Mouse (Mus musculus): ENCODE measurements around the gene Tmem91. TPM values are rescaled to one million over a fixed set of nuclear protein-coding genes. Genes with fewer than 3 reads are reported as not detected.

The Tmem91 gene
- polyA plus RNA-seq, 1 experiment from 2014 or later, result 2.2 TPM

GRCm38 (mm10) chr7:25709961-25710360 lies 35.0 kb upstream of the Tmem91 start:
- Histone ChIP-seq H3K27ac (peak overlapping the region; percentile 74), H3K4me3 (peak overlapping the region; percentile 20), H3K27me3 (ENCODE audit: poor library complexity, severe bottlenecking) (peaks cover 13% of the 10 kb centered on the region), H3K4me1 (peaks cover 55% of the 10 kb centered on the region), H3K9me3 (no peaks in the 10 kb centered on the region), H3K36me3 (replicated peaks) (peaks cover 34% of the 10 kb centered on the region)
- 16% methylated on average over 12 of the region's 12 CpGs for WGBS
- no peak for DNase-seq (ENCODE audit: extremely low spot score, low spot score)

DNA sequence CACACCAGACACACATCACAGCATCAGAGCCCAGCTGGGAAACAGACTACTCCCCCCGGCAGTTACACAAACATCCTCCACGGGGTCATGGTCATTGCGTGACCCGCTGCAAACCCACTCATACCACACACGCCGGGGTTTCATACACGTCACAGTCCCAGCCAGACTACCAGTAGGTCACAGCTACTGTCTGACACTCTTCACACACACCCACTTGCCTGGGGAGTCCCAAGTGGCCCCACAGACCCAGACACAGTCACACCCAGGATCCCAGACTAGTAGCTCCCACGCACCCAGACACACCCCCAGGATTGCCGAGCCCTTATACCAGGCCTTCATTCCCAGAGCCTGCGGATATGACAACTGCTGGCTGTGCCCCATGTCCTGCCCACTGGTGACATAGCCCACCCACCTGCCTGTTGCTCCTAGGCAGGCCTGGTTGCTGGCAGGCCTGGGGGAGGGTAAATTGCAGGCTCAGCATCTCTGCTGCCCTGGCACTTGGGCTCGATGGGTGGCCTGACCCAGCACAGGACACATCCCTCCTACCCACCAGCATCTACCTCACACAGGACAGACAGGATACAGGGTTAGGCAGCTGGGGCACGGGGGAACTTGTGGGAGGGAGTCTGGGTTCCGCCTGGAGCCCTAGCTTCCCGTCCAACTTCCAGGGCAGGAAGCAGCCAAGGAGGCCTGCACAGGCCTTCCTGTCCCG lies 32.8 kb upstream of the Tmem91 start:
- Histone ChIP-seq H3K36me3 (replicated peaks) (peaks cover 11% of the 10 kb centered on the region), H3K9me3 (no peaks in the 10 kb centered on the region), H3K4me1 (peaks cover 67% of the 10 kb centered on the region), H3K4me3 (no peak overlapping the region), H3K27ac (peak overlapping the region; percentile 42; the same call in 1 of the 2 replicates), H3K27me3 (ENCODE audit: poor library complexity, severe bottlenecking) (peaks cover 31% of the 10 kb centered on the region)
- WGBS, result 68% methylated on average over 15 of the region's 15 CpGs
- no peak for DNase-seq (ENCODE audit: extremely low spot score, low spot score)

GRCm38 (mm10) chr7:25706578-25707170 lies 31.7 kb upstream of the Tmem91 start:
- Histone ChIP-seq H3K4me3 (no peak overlapping the region), H3K36me3 (replicated peaks) (peaks cover 1% of the 10 kb centered on the region; the same call in 1 of the 2 replicates), H3K9me3 (peaks cover 8% of the 10 kb centered on the region), H3K4me1 (peaks cover 57% of the 10 kb centered on the region), H3K27me3 (ENCODE audit: poor library complexity, severe bottlenecking) (peaks cover 31% of the 10 kb centered on the region), H3K27ac (no peak overlapping the region)
- no peak for DNase-seq (ENCODE audit: extremely low spot score, low spot score)
- WGBS, result 65% methylated on average over 7 of the region's 7 CpGs

DNA sequence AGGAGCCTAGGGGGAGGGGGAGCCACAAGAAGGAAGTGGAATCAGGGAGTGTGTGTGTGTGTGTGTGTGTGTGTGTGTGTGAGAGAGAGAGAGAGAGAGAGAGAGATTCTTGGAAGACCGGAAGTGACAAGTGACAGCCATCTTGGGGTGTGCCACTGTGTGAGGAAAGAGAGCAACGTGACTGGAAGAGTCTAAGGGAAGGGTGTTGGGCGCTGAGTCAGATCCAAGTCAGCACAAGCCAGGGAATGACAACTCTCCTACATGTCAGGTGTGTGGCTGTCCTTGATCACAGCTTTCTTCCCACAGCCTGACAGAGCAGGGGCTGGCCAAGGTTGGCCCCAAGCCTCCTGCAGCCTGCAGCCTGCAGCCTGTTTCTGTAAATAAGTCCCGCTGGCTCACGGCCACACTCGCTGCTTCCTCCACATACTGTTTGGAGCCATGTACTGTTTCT lies 30.9 kb upstream of the Tmem91 start:
- no peak overlapping the region for H3K27ac ChIP-seq
- H3K36me3 ChIP-seq (replicated peaks), result no peaks in the 10 kb centered on the region
- H3K4me3 ChIP-seq, result no peak overlapping the region
- H3K9me3 ChIP-seq, result peaks cover 13% of the 10 kb centered on the region
- 68% methylated on average over 6 of the region's 6 CpGs for WGBS
- H3K4me1 ChIP-seq, result peaks cover 49% of the 10 kb centered on the region
- peaks cover 31% of the 10 kb centered on the region for H3K27me3 ChIP-seq (ENCODE audit: poor library complexity, severe bottlenecking)
- no peak for DNase-seq (ENCODE audit: extremely low spot score, low spot score)

- 4% methylated on average over 37 of the region's 37 CpGs for WGBS
- Histone ChIP-seq H3K9me3 (peaks cover 21% of the 10 kb centered on the region), H3K27me3 (ENCODE audit: poor library complexity, severe bottlenecking) (peaks cover 31% of the 10 kb centered on the region), H3K27ac (0 out of 2 replicates have a peak overlapping the region, but pooled peaks have one; percentile 25), H3K4me3 (peak overlapping the region; percentile 55), H3K36me3 (replicated peaks) (no peaks in the 10 kb centered on the region), H3K4me1 (peaks cover 39% of the 10 kb centered on the region)
- DNase-seq (ENCODE audit: extremely low spot score, low spot score), result no peak
Observed at GRCm38 (mm10) chr7:25704716-25705364, 29.9 kb upstream of the Tmem91 start.

DNA sequence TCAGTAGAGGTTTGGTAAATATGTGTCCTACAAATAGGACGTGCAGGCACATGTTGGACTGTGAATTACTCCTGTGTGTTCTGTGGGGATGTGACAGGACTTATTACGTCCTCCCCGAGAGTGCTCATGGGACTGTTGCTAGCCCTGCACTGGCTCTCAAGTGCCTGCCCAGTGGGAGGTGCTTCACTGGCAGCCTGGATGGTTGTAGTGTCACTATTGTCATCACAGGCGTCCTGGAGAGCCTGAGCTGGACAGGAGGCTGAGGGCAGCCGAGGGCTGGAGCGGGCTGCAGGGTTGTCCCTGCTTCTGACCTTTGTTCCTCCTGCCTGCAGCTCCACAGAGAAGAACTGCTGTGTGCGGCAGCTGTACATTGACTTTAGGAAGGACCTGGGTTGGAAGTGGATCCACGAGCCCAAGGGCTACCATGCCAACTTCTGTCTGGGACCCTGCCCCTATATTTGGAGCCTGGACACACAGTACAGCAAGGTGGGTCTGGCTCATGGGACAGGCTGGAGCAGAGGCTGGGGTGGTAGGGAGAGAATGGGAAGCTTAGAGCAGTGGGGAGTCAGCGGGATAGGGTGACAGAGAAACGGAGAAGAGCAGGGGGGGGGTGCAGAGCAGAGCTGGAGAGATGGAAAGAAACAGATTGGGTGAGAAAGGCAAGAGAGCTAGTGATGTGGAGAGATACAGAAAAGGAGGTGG lies 29.0 kb upstream of the Tmem91 start:
- 17% methylated on average over 10 of the region's 10 CpGs for WGBS
- Histone ChIP-seq H3K4me1 (peaks cover 35% of the 10 kb centered on the region), H3K27me3 (ENCODE audit: poor library complexity, severe bottlenecking) (peaks cover 31% of the 10 kb centered on the region), H3K36me3 (replicated peaks) (no peaks in the 10 kb centered on the region), H3K9me3 (peaks cover 24% of the 10 kb centered on the region), H3K4me3 (peak overlapping the region; percentile 55), H3K27ac (no peak overlapping the region)
- DNase-seq (ENCODE audit: extremely low spot score, low spot score), result no peak

GRCm38 (mm10) chr7:25702350-25702749 lies 27.4 kb upstream of the Tmem91 start:
- peaks cover 23% of the 10 kb centered on the region for H3K4me1 ChIP-seq
- H3K4me3 ChIP-seq, result no peak overlapping the region
- DNase-seq (ENCODE audit: extremely low spot score, low spot score), result no peak
- H3K9me3 ChIP-seq, result peaks cover 24% of the 10 kb centered on the region
- peaks cover 31% of the 10 kb centered on the region for H3K27me3 ChIP-seq (ENCODE audit: poor library complexity, severe bottlenecking)
- H3K36me3 ChIP-seq (replicated peaks), result no peaks in the 10 kb centered on the region
- no peak overlapping the region for H3K27ac ChIP-seq
- 97% methylated on average over 2 of the region's 2 CpGs for WGBS

- H3K27me3 ChIP-seq (ENCODE audit: poor library complexity, severe bottlenecking), result peaks cover 26% of the 10 kb centered on the region
- H3K36me3 ChIP-seq (replicated peaks), result no peaks in the 10 kb centered on the region
- no peak overlapping the region for H3K27ac ChIP-seq
- peaks cover 24% of the 10 kb centered on the region for H3K9me3 ChIP-seq
- DNase-seq (ENCODE audit: extremely low spot score, low spot score), result no peak
- H3K4me3 ChIP-seq, result no peak overlapping the region
- peaks cover 17% of the 10 kb centered on the region for H3K4me1 ChIP-seq
- 80% methylated on average over 12 of the region's 12 CpGs for WGBS
Observed at GRCm38 (mm10) chr7:25700732-25701131, 25.8 kb upstream of the Tmem91 start.

GRCm38 (mm10) chr7:25699851-25700250 lies 24.9 kb upstream of the Tmem91 start:
- no peaks in the 10 kb centered on the region for H3K36me3 ChIP-seq (replicated peaks)
- H3K4me1 ChIP-seq, result peaks cover 13% of the 10 kb centered on the region
- 56% methylated on average over 13 of the region's 13 CpGs for WGBS
- peaks cover 24% of the 10 kb centered on the region for H3K9me3 ChIP-seq
- no peak overlapping the region for H3K27ac ChIP-seq
- no peak overlapping the region for H3K4me3 ChIP-seq
- peaks cover 17% of the 10 kb centered on the region for H3K27me3 ChIP-seq (ENCODE audit: poor library complexity, severe bottlenecking)
- no peak for DNase-seq (ENCODE audit: extremely low spot score, low spot score)

DNA sequence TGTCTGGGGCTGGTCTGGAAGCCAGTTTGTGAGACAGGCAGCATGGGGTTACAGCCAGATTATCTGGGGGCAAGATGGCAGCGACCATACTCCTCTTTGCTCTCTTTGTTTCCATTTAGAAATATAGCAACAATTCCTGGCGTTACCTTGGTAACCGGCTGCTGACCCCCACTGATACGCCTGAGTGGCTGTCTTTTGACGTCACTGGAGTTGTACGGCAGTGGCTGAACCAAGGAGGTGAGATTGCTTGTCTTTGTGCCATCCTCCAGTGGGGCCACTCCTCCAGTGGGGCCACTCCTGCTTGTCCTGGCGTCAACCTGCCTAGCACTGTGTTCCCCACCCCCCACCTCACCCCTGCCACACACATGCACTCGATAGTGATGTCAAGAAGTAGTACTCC lies 19.1 kb upstream of the Tmem91 start:
- WGBS, result 64% methylated on average over 8 of the region's 8 CpGs
- Histone ChIP-seq H3K36me3 (replicated peaks) (no peaks in the 10 kb centered on the region), H3K27me3 (ENCODE audit: poor library complexity, severe bottlenecking) (peaks cover 30% of the 10 kb centered on the region), H3K9me3 (peaks cover 4% of the 10 kb centered on the region; the same call in 1 of the 2 replicates), H3K27ac (no peak overlapping the region), H3K4me1 (peaks cover 15% of the 10 kb centered on the region), H3K4me3 (no peak overlapping the region)
- no peak for DNase-seq (ENCODE audit: extremely low spot score, low spot score)

- H3K27ac ChIP-seq, result no peak overlapping the region
- 37% methylated on average over 5 of the region's 5 CpGs for WGBS
- H3K4me3 ChIP-seq, result peak overlapping the region; percentile 64
- H3K9me3 ChIP-seq, result peaks cover 4% of the 10 kb centered on the region; the same call in 1 of the 2 replicates
- no peak for DNase-seq (ENCODE audit: extremely low spot score, low spot score)
- H3K36me3 ChIP-seq (replicated peaks), result no peaks in the 10 kb centered on the region
- peaks cover 49% of the 10 kb centered on the region for H3K4me1 ChIP-seq
- peaks cover 70% of the 10 kb centered on the region for H3K27me3 ChIP-seq (ENCODE audit: poor library complexity, severe bottlenecking)
Observed at GRCm38 (mm10) chr7:25690051-25690450, 15.1 kb upstream of the Tmem91 start.

DNA sequence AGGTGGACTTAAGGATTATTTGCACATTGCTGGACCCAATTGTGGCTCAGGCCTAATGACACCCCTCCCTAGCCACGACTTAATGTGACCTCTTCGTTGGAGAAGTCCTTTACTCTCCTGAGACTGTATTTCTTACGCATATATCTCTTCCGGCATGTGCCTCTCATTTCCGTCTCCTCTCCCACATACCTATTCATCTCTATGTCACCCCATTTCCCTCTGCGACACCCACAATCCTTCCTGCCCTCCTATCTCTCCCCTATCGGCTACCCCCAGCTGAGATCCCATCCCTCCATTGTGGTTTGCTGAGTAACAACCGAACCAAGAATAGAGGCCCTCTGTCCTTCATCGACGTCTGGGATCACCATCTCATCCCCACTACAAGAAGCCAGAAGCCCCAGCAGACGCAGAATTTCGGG lies 14.6 kb upstream of the Tmem91 start:
- no peak overlapping the region for H3K27ac ChIP-seq
- no peak for DNase-seq (ENCODE audit: extremely low spot score, low spot score)
- peak overlapping the region; percentile 64 for H3K4me3 ChIP-seq
- peaks cover 49% of the 10 kb centered on the region for H3K4me1 ChIP-seq
- 16% methylated on average over 12 of the region's 12 CpGs for WGBS
- peaks cover 75% of the 10 kb centered on the region for H3K27me3 ChIP-seq (ENCODE audit: poor library complexity, severe bottlenecking)
- no peaks in the 10 kb centered on the region for H3K36me3 ChIP-seq (replicated peaks)
- peaks cover 4% of the 10 kb centered on the region; the same call in 1 of the 2 replicates for H3K9me3 ChIP-seq

Measured in forebrain, embryonic 10.5 days (tissue).